Mouse (Mus musculus): ENCODE results near the gene Wdr70.

Wdr70 gene

GRCm38 (mm10) chr15:7865305-7865704 is 233.7 kb downstream of the Wdr70 start:
- in situ Hi-C loops (cut with MboI, MseI) = no loop called here

DNA sequence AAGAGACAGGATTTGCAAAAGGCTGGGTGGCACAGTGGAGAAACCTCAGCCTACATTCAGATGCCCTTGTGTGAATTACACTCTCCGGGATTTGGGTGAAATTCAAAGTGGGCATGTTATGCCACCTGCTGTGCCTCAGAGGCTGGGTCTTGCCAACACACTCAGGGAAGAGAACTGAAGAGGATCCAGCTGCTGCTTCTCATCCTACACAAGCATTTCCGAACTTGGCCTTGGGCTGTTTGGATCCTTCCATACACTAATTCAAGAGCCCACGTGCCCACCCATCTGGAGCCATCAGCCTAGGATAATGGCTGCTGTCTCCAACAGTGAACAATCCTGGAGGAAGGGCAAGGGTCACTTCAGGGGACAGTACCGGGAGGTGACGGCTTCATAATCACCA is 235.7 kb downstream of the Wdr70 start:
- in situ Hi-C loops (cut with MboI, MseI) = no loop called here

GRCm38 (mm10) chr15:7862890-7863289 is 236.1 kb downstream of the Wdr70 start:
- in situ Hi-C loops (cut with MboI, MseI) = no loop called here

GRCm38 (mm10) chr15:7858841-7859240 is 240.2 kb downstream of the Wdr70 start:
- in situ Hi-C loops (cut with MboI, MseI) = no loop called here

DNA sequence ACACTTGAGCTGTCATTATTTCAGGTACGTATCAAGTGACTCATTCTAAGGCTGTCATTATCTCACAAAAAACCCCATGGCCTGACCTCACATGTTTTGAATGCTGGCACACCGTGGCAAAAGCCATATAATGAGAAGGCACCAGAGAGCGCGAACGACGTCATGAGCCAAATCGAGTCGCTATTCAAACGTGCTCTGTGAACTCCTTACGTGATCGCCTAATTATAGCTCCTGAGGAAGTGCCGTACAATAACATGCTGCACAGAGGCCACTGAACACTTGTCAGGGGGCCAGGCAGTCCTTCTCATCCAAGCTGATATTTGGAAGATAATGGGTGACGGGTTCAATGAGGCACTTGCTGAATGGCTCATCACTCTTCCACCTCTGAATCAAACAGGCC is 241.6 kb downstream of the Wdr70 start:
- in situ Hi-C loops (cut with MboI, MseI) = no loop called here

DNA sequence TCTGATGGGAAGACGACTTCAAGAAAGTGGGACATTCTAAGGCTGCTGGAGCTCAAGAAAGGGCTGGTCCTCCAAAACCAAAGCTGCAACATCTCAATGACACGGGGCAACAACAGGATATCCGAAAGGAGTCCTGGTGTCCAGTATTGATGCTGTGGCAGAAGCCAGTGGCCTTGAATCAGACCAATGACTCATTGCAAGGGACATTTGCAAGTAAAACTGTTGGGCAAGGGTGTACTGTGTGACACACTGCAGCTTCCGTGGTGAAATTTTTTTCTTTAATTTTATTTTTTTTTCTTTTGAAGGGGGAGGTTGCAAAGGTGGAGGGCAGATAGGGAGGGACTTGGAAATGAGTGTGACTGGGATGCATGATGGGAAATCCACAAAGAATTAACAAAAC is 256.6 kb downstream of the Wdr70 start:
- in situ Hi-C loops (cut with MboI, MseI) = no loop called here

- in situ Hi-C loops (cut with MboI, MseI) = no loop called here
Measured at GRCm38 (mm10) chr15:7841664-7842063, 257.3 kb downstream of the Wdr70 start.

- in situ Hi-C loops (cut with MboI, MseI) = no loop called here
Measured at GRCm38 (mm10) chr15:7838921-7839309, 260.1 kb downstream of the Wdr70 start.

GRCm38 (mm10) chr15:7838060-7838920 is 260.7 kb downstream of the Wdr70 start:
- in situ Hi-C loops (cut with MboI, MseI) = no loop called here

DNA sequence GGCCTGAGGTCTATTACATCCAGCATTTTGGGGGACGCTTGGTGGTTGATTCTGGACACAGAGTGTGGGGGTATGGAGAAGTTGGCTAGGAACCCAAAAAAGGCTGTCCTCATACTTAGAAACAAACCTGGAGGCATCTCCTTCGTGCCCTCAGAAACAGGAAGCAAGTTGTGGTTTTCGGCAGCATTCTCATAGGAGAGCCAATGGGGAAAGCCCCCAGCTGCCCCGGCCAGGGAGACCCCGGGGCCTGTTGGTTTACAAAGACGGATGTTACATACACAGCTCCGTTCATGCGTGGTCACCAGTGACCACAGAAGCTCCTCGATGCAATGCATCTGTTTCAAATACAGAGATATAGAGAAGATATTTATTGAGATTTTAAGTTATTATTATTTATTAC is 263.6 kb downstream of the Wdr70 start:
- in situ Hi-C loops (cut with MboI, MseI) = no loop called here

- in situ Hi-C loops (cut with MboI, MseI) = loop anchor here (5.0 kb wide), 1 partner anchor 53 kb away; no protein-coding TSS in a partner anchor
Measured at GRCm38 (mm10) chr15:7825530-7825929, 273.5 kb downstream of the Wdr70 start.

GRCm38 (mm10) chr15:7823886-7824285 is 275.1 kb downstream of the Wdr70 start:
- in situ Hi-C loops (cut with MboI, MseI) = no loop called here
